Mouse (Mus musculus) limb, embryonic 12.5 days (tissue): ENCODE measurements around the gene Phf23. TPM values are rescaled to one million over a fixed set of nuclear protein-coding genes. Genes with fewer than 3 reads are reported as not detected.

ENCODE experiments used
- ATAC-seq: fragments of 200-750 bp; cut with Nextera tagmentation; 2 replicates; pipeline ENCODE4 v1.8.0; 2017; ENCODE audit warnings: low read depth, moderate TSS enrichment; ENCODE audit not compliant: insufficient number of reproducible peaks, insufficient read depth, low FRiP score, low TSS enrichment
- H3K27ac ChIP-seq: fragments of 300-500 bp; sonication (generic); 2 replicates; pipeline ENCODE4 v1.5.1; 2016; ENCODE audit warnings: mild to moderate bottlenecking, moderate library complexity
- H3K27me3 ChIP-seq: fragments of 300-500 bp; sonication (generic); 2 replicates; pipeline ENCODE4 v1.6.1; 2016; ENCODE audit warnings: mild to moderate bottlenecking, moderate library complexity
- H3K36me3 ChIP-seq: fragments of 300-500 bp; sonication (generic); 2 replicates; pipeline ENCODE4 v1.6.1; 2016; ENCODE audit warnings: mild to moderate bottlenecking, moderate library complexity
- H3K4me1 ChIP-seq: fragments of 300-500 bp; sonication (generic); replicated peaks from 2 replicates; pipeline ENCODE4 v1.6.1; 2016
- H3K4me2 ChIP-seq: fragments of 300-500 bp; sonication (generic); 2 replicates; pipeline ENCODE4 v1.6.1; 2016; ENCODE audit warnings: mild to moderate bottlenecking, moderate library complexity
- H3K4me3 ChIP-seq: fragments of 300-500 bp; sonication (generic); replicated peaks from 2 replicates; pipeline ENCODE4 v1.5.1; 2016; ENCODE audit warnings: mild to moderate bottlenecking
- H3K9ac ChIP-seq: fragments of 300-500 bp; sonication (generic); replicated peaks from 2 replicates; pipeline ENCODE4 v1.6.1; 2016; ENCODE audit warnings: mild to moderate bottlenecking, moderate library complexity
- H3K9me3 ChIP-seq: fragments of 300-500 bp; sonication (generic); 2 replicates; pipeline ENCODE4 v1.6.1; 2016; ENCODE audit warnings: mild to moderate bottlenecking, moderate library complexity
- WGBS: fragments of 180-500 bp; shearing (Covaris S2); methylation state at CpG from one replicate; pipeline ENCODE4 v1.1.7; 2016; 5-methylcytosine and 5-hydroxymethylcytosine counted together
- polyA plus RNA-seq: library from polyadenylated mRNA; unstranded; fragments of >200 nt; fragmentation: Nextera tagmentation; extraction: Ambion mirVana; gene quantifications from 2 replicates; pipeline ENCODE4 v1.2.1, GENCODE M21; 2016

Phf23 gene
- polyA plus RNA-seq, 1 experiment from 2014 or later: 102 TPM

DNA sequence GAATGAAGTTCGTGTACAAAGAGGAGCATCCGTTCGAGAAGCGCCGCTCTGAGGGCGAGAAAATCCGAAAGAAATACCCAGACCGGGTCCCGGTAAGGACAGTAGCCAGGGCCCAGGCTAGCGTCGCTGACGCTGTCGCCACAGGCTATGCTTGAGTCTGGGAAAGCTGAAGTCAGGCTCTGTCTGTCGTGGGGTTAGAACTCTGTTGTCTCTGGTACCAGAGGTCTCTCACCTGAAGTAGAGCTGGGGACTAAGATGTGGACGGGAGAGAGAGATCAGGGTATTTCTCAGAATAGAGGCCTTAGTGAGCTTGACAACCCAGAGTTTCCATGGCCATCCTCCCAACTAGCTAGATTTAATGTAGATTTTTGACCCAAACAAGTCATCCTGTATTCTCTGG is 3.9 kb upstream of the Phf23 start:
- Histone ChIP-seq H3K4me3 (peak overlapping the region; percentile 63), H3K4me1 (peaks cover 15% of the 10 kb centered on the region), H3K36me3 (peaks cover 59% of the 10 kb centered on the region), H3K9me3 (no peaks in the 10 kb centered on the region), H3K9ac (peak overlapping the region; percentile 82), H3K27ac (peak overlapping the region; percentile 92), H3K27me3 (no peaks in the 10 kb centered on the region), H3K4me2 (peak overlapping the region; percentile 64)
- ATAC-seq: no peak
- under 1% methylated on average over 15 of the region's 15 CpGs for WGBS

DNA sequence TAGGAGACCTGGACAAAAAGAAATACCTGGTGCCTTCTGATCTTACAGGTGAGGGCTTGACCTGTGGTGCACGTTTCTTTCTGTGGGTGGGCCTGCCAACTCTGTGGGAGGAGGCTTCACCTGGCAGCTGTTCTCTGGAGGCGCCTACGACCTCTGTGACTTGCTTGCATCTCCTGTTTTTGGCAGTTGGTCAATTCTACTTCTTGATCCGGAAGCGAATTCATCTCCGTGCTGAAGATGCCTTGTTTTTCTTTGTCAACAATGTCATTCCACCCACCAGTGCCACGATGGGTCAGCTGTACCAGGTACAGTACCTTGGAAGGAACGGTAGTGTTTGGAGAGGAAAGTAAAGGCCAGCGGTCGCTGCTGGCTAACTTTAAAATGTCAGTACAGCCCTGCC is 3.2 kb upstream of the Phf23 start:
- H3K4me1 ChIP-seq: peaks cover 15% of the 10 kb centered on the region
- H3K36me3 ChIP-seq: peaks cover 52% of the 10 kb centered on the region
- peak overlapping the region; percentile 63 for H3K4me3 ChIP-seq
- peak overlapping the region; percentile 64 for H3K4me2 ChIP-seq
- no peak for ATAC-seq
- no peaks in the 10 kb centered on the region for H3K9me3 ChIP-seq
- WGBS: 86% methylated on average over 10 of the region's 10 CpGs
- no peak overlapping the region for H3K27ac ChIP-seq
- peak overlapping the region; percentile 45 for H3K9ac ChIP-seq
- H3K27me3 ChIP-seq: no peaks in the 10 kb centered on the region

DNA sequence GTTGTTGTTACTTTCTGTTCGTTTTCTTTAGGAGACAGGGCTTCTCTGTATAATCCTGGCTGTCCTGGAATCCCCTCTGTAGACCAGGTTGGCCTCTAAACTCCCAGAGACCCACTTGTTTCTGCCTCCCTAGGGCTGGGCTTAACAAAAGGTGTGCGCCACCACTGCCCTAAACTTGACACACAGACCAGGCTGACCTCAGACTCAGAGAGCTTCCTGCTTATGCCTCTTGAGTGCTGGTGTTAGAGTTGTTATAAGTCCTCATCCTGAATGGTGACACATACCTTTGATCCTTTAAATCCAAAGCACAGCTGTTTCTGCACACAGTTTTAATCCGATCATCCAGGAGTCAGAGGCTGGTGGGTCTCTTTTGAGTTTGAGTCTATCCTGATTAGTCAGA is 2.6 kb upstream of the Phf23 start:
- Histone ChIP-seq H3K27ac (no peak overlapping the region), H3K4me3 (peak overlapping the region; percentile 63; the same call in 1 of the 2 replicates), H3K9me3 (no peaks in the 10 kb centered on the region), H3K36me3 (peaks cover 52% of the 10 kb centered on the region), H3K9ac (peak overlapping the region; percentile 45; the same call in 1 of the 2 replicates), H3K27me3 (no peaks in the 10 kb centered on the region), H3K4me2 (peak overlapping the region; percentile 64), H3K4me1 (peaks cover 20% of the 10 kb centered on the region)
- no peak for ATAC-seq
- 88% methylated on average over 3 of the region's 3 CpGs for WGBS

DNA sequence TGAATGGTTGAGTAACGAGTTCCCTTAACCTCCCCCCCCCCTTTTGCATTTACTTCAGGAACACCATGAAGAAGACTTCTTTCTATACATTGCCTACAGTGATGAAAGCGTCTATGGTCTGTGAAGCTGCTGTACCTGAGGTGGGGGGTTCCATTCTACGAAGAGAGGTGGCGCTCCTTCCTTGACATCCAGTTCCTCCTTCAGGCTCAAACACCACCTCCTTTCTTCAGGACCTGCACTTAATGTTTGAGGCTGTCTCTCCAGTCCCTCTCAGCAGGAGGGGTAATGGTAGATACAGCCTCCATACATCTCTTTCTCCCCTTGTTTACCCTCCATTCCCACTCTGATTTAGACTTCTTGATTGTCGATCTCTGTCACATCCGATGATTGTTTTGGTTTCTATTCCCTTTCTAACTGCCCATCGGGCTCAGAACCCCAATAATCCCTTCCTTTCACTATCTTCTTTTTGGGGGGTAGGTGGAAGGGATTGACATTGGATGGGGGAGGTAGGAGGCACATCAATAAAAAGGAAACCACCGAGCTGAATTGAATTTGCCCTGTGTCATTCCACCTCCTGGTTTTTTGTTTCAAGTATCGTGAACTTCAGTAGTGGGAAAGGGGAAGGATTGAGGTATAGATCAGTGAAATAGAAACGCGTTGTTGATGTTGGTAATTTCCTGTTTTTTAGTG is 1.0 kb upstream of the Phf23 start:
- H3K27me3 ChIP-seq: no peaks in the 10 kb centered on the region
- no peak overlapping the region for H3K9ac ChIP-seq
- no peak overlapping the region for H3K27ac ChIP-seq
- peaks cover 33% of the 10 kb centered on the region for H3K4me1 ChIP-seq
- no peak for ATAC-seq
- peak overlapping the region; percentile 92 for H3K4me3 ChIP-seq
- 82% methylated on average over 11 of the region's 11 CpGs for WGBS
- H3K9me3 ChIP-seq: no peaks in the 10 kb centered on the region
- H3K4me2 ChIP-seq: peak overlapping the region; percentile 58
- H3K36me3 ChIP-seq: peaks cover 52% of the 10 kb centered on the region

DNA sequence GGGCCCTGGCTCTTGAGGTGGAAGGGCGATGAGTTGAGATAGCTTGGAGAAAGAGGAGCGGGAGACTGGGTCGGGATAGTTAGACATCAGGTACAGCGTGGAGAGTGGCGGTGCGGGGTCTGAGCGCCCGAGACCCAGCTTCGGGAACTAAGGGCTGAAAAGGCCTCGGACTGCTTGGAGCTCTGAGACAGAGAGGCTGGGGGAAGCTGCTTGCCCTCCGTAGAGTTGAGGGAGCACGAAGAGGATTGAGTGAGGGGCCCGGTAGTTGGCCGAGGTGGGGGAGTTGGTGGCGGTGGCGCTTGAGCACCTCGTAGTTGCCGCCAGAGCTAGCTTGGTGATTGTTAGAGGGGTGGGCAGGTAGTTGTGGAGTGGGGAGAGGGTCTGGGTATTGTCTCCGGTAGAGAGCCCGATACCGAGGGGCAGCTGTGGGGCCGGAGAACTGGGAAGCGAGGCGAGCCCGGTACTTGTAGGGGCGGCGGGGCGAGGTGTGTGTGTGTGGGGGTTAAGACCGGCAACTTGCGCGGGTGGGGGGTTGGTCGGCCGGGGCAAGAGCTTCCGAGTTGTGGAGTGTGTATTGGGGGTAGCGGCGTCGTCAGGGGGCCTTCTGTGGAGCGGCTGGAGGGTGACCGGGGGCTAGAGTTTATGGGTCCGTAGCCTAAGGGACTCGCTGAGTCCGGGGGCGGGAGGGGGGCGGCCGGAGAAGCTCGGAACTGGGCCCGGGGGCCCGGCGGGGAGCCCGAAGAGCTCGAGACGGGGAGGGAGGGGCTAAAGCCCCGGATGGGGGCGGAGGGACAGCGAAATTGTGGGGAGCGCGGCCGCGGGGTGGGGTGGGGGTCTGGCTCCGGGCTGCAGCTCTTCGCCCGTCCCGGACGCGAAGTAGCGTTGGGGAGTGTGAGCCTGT is 834 bp downstream of the Phf23 start:
- Histone ChIP-seq H3K36me3 (peaks cover 49% of the 10 kb centered on the region), H3K27ac (peak overlapping the region; percentile 99), H3K9me3 (no peaks in the 10 kb centered on the region), H3K27me3 (no peaks in the 10 kb centered on the region), H3K9ac (peak overlapping the region; percentile 96), H3K4me3 (peak overlapping the region; percentile 92), H3K4me1 (peaks cover 35% of the 10 kb centered on the region), H3K4me2 (peak overlapping the region; percentile 58)
- no peak for ATAC-seq
- WGBS: 1% methylated on average over 66 of the region's 66 CpGs

DNA sequence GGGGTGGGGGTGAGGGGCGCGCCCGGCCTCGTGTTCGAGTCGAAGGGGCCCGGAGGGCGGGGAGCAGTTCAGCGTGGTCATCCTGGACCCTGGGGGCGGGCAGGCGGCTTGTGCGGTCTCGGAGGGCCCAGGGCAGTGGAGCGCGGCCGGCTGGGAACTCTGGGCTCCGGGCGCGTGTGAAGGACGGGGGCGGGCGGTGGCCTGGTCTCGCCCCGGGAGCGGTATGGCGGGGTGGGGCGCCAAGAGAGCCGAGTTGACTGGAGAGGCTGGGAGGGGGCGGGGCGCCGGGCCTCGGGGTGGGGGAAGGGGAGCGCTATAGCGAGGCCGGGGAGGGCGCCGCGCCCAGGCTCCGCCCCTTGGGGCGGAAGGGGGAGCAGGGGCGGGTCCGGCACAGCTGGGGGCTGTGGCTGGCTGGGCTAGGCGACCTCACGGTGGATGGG is 1.5 kb downstream of the Phf23 start:
- Histone ChIP-seq H3K36me3 (peaks cover 49% of the 10 kb centered on the region), H3K4me1 (peaks cover 42% of the 10 kb centered on the region), H3K4me3 (peak overlapping the region; percentile 92), H3K27ac (peak overlapping the region; percentile 99), H3K9me3 (no peaks in the 10 kb centered on the region), H3K9ac (peak overlapping the region; percentile 96), H3K27me3 (no peaks in the 10 kb centered on the region), H3K4me2 (peak overlapping the region; percentile 58)
- under 1% methylated on average over 39 of the region's 44 CpGs for WGBS
- ATAC-seq: peak; percentile 34

DNA sequence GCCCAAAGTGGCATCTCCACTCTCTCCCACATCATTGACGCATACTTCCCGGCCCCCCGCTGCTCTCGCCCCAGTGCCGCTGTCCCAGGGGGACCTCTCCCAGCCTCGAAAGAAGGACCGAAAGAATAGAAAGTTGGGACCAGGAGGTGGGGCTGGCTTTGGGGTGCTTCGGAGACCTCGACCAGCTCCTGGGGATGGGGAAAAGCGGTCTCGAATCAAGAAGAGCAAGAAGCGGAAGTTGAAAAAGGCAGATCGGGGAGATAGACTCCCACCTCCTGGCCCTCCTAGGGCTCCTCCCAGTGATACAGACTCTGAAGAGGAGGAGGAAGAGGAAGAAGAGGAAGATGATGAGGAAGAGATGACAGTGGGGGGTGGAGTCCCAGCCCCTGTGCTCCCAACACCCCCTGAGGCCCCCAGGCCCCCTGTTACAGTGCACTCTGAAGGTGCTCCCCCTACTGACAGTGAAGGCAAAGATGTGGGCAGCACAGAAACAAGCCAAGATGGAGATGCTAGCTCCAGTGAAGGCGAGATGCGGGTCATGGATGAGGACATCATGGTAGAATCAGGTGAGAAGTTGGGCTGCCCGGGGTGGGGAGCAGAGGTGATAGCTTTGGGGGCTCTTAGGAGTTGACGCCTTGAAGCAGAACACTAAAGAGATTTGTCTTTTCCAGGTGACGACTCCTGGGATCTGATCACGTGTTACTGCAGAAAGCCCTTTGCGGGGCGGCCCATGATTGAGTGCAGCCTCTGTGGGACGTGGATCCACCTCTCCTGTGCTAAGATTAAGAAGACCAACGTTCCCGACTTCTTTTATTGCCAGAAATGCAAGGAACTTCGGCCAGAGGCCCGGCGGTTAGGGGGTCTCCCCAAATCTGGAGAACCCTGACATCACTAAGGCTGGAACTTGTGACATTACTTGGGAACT is 3.3 kb downstream of the Phf23 start:
- H3K4me2 ChIP-seq: no peak overlapping the region
- ATAC-seq: no peak
- no peaks in the 10 kb centered on the region for H3K27me3 ChIP-seq
- H3K27ac ChIP-seq: 0 out of 2 replicates have a peak overlapping the region, but pooled peaks have one; percentile 99
- H3K4me3 ChIP-seq: peak overlapping the region; percentile 92; the same call in 1 of the 2 replicates
- no peak overlapping the region for H3K9ac ChIP-seq
- WGBS: 89% methylated on average over 27 of the region's 27 CpGs
- H3K4me1 ChIP-seq: peaks cover 49% of the 10 kb centered on the region
- H3K9me3 ChIP-seq: no peaks in the 10 kb centered on the region
- peaks cover 37% of the 10 kb centered on the region for H3K36me3 ChIP-seq

DNA sequence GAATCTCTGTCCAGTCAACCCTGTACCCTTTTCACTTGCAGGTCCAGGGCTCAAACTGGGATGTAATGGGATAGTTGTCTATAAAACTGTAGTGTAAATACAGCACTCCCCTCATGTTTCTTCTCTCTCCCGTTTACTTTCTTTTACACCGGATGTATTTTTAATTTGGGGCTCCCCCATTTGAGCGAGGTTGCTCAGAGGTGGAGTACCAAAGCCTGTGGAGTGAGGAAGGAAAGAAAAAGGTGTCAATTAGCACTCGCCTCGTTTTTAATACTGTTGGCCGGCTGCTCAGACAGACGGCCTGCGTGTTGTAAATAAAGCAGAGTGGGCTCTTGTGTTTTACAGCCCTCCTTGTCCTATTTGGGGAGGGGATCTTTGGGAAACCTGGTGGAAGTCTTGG is 4.1 kb downstream of the Phf23 start:
- Histone ChIP-seq H3K36me3 (peaks cover 34% of the 10 kb centered on the region), H3K27me3 (no peaks in the 10 kb centered on the region), H3K4me1 (peaks cover 49% of the 10 kb centered on the region), H3K4me3 (peak overlapping the region; percentile 77), H3K4me2 (peak overlapping the region; percentile 93; the same call in 1 of the 2 replicates), H3K27ac (peak overlapping the region; percentile 97; the same call in 1 of the 2 replicates), H3K9ac (no peak overlapping the region), H3K9me3 (no peaks in the 10 kb centered on the region)
- ATAC-seq: no peak
- 70% methylated on average over 8 of the region's 8 CpGs for WGBS

DNA sequence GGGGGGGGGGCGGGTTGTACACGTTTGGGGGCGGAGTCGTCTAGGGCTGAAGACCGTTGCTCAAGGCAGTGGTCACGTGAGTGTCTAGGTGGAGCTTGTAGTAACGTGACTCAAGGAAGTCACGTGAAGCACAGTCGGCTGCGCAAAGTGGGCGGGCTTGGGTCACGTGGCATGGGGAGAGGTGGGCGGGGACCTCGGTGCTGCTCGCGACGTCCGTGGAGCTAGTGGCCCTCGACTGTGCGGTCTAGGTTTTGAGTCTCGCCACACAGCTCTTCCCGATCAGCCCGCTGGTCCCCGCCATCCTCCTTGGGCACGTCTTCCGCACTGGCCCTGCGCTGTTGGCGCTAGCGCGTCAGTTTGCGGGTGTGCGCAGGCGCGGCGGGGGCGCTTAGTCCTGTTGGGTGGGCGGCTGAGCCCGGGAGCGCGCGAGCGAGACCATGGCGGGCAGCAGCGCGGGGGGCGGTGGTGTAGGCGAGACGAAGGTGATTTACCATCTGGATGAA is 4.9 kb downstream of the Phf23 start, which contains the start of gene Dvl2:
Dvl2 (plus strand) TSS at position 200 of the 503 bp plus-strand sequence.
- H3K4me3 ChIP-seq: peak within 1 kb of the TSS; percentile 77
- peak within 1 kb of the TSS; percentile 97 for H3K27ac ChIP-seq
- no peaks in the 10 kb centered on the region for H3K27me3 ChIP-seq
- H3K9me3 ChIP-seq: no peaks in the 10 kb centered on the region
- peak within 1 kb of the TSS; percentile 93 for H3K4me2 ChIP-seq
- WGBS: under 1% methylated on average over 48 of the region's 48 CpGs
- H3K4me1 ChIP-seq: peaks cover 49% of the 10 kb centered on the region
- H3K36me3 ChIP-seq: peaks cover 39% of the 10 kb centered on the region
- peak; percentile 45 for ATAC-seq
- peak within 1 kb of the TSS; percentile 84 for H3K9ac ChIP-seq

DNA sequence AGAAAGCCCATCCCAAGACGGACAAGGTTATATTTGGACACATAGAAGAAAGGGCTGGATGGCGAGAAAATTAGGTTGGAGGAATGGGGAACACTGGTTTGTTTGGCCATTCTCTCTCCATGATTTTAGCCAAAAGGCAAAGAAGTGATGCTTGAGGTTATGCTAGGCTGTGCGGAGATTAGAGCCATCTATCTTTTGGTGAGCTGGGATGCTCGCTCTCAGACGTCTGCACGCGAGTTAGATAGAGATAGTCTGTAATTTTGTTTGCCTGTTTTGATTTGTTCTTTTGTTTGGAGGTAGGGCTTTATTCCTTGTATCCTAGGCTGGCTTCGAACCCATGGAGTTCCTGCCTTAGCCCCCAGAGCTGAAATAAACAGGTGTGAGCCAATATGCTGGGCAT is 5.6 kb downstream of the Phf23 start:
- WGBS: 13% methylated on average over 8 of the region's 8 CpGs
- Histone ChIP-seq H3K27ac (peak overlapping the region; percentile 97), H3K9me3 (no peaks in the 10 kb centered on the region), H3K4me1 (peaks cover 49% of the 10 kb centered on the region), H3K27me3 (no peaks in the 10 kb centered on the region), H3K4me3 (peak overlapping the region; percentile 77), H3K4me2 (peak overlapping the region; percentile 93), H3K36me3 (peaks cover 47% of the 10 kb centered on the region), H3K9ac (peak overlapping the region; percentile 84)
- no peak for ATAC-seq
